In the genomic region with DNA sequence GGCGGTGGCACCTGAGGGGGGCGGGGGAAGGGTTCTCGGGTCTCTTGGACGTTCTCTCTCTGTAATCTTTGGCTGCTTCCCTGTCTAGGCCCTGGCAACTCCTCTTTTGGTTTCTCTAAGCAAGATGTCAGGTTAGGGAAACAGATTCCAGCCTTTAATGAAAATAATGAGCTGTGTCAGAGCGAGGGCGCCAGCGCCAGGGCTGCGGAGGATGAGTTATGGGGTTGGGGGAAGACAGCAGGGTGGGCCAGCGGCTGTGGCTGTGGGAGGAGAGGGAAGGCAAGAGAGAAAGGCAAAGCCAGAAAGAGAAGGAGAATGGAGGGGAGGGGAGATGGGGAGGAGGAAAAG, we compare ENCODE assay signal across 8 mouse cellular contexts.
A peak's percentile ranks its signal among the peaks of the same experiment; 100 is the strongest.
DNase-seq lines count a peak whose midpoint lies in the region; ATAC-seq and TF ChIP-seq lines count a peak whose summit lies in the region.

No protein-coding gene starts in this region.

- no peak for TF ChIP-seq CTCF in embryonic fibroblast, embryonic 13.5 days (IDR thresholded peaks at IDR 0.05; ENCODE audit: borderline replicate concordance, insufficient read depth, low read length)

- no peaks in the 10 kb centered on the region for H3K36me3 ChIP-seq in forebrain, embryonic 10.5 days (replicated peaks)
- no peaks in the 10 kb centered on the region for H3K36me3 ChIP-seq in forebrain, embryonic 11.5 days (ENCODE audit: control insufficient read depth, insufficient read depth, low read length)
- H3K36me3 ChIP-seq in kidney, embryonic 16.5 days (ENCODE audit: insufficient read depth, low read length), result no peaks in the 10 kb centered on the region
- H3K36me3 ChIP-seq in stomach, embryonic 15.5 days, result no peaks in the 10 kb centered on the region

- ATAC-seq in forebrain, embryonic 11.5 days (replicated peaks; ENCODE audit: low FRiP score), result no peak
- peak; percentile 89 for ATAC-seq in kidney, embryonic 16.5 days (ENCODE audit: low FRiP score, low TSS enrichment)
- ATAC-seq in stomach, embryonic 15.5 days (ENCODE audit: insufficient read depth, low FRiP score, low read depth), result peak; percentile 72; the same call in 1 of the 2 replicates
- no peak for ATAC-seq in frontal cortex, adult (ENCODE audit: low TSS enrichment)

- H3K9me3 ChIP-seq in forebrain, embryonic 10.5 days, result no peaks in the 10 kb centered on the region
- H3K9me3 ChIP-seq in forebrain, embryonic 11.5 days (ENCODE audit: control insufficient read depth, low read length), result no peaks in the 10 kb centered on the region
- no peaks in the 10 kb centered on the region for H3K9me3 ChIP-seq in kidney, embryonic 16.5 days (ENCODE audit: low read length)
- no peaks in the 10 kb centered on the region for H3K9me3 ChIP-seq in stomach, embryonic 15.5 days

- no peak for DNase-seq in forebrain, embryonic 10.5 days (ENCODE audit: extremely low spot score, low spot score)
- no peak for DNase-seq in forebrain, embryonic 11.5 days (ENCODE audit: low spot score)
- DNase-seq in lung, postnatal 36 days, result peak; percentile 25
- DNase-seq in thymus, postnatal 10 days (ENCODE audit: low spot score in 2 of 2), result no peak

- 28% methylated on average over 9 of the region's 9 CpGs for WGBS in forebrain, embryonic 10.5 days
- WGBS in forebrain, embryonic 11.5 days, result 27% methylated on average over 9 of the region's 9 CpGs
- 2% methylated on average over 9 of the region's 9 CpGs for WGBS in kidney, embryonic 16.5 days
- 9% methylated on average over 9 of the region's 9 CpGs for WGBS in stomach, embryonic 15.5 days

- TF ChIP-seq POLR2A in embryonic fibroblast, embryonic 13.5 days (IDR thresholded peaks at IDR 0.05; ENCODE audit: low read depth, low read length), result no peak

- peak overlapping the region; percentile 27 for H3K4me3 ChIP-seq in forebrain, embryonic 10.5 days
- H3K4me3 ChIP-seq in forebrain, embryonic 11.5 days (ENCODE audit: low read depth, low read length), result no peak overlapping the region
- peak overlapping the region; percentile 34 for H3K4me3 ChIP-seq in embryonic fibroblast, embryonic 13.5 days (ENCODE audit: insufficient read depth, low read length)
- peak overlapping the region; percentile 38 for H3K4me3 ChIP-seq in kidney, embryonic 16.5 days (ENCODE audit: low read length)
- peak overlapping the region; percentile 39 for H3K4me3 ChIP-seq in stomach, embryonic 15.5 days (replicated peaks)

- peaks cover 25% of the 10 kb centered on the region for H3K4me1 ChIP-seq in forebrain, embryonic 10.5 days
- peaks cover 6% of the 10 kb centered on the region for H3K4me1 ChIP-seq in forebrain, embryonic 11.5 days (replicated peaks; ENCODE audit: control insufficient read depth, insufficient read depth, low read length)
- H3K4me1 ChIP-seq in embryonic fibroblast, embryonic 13.5 days (ENCODE audit: control insufficient read depth, insufficient read depth, low read length), result peaks cover 4% of the 10 kb centered on the region
- peaks cover 37% of the 10 kb centered on the region for H3K4me1 ChIP-seq in kidney, embryonic 16.5 days (ENCODE audit: insufficient read depth, low read length)
- H3K4me1 ChIP-seq in stomach, embryonic 15.5 days, result peaks cover 23% of the 10 kb centered on the region

- H3K4me2 ChIP-seq in forebrain, embryonic 11.5 days (ENCODE audit: low read depth, low read length, severe bottlenecking), result no peak overlapping the region
- peak overlapping the region; percentile 55 for H3K4me2 ChIP-seq in kidney, embryonic 16.5 days (replicated peaks; ENCODE audit: low read depth, low read length)
- peak overlapping the region; percentile 62 for H3K4me2 ChIP-seq in stomach, embryonic 15.5 days

- H3K27me3 ChIP-seq in forebrain, embryonic 10.5 days (ENCODE audit: poor library complexity, severe bottlenecking), result peaks cover 7% of the 10 kb centered on the region
- H3K27me3 ChIP-seq in forebrain, embryonic 11.5 days (ENCODE audit: control insufficient read depth, insufficient read depth, low read length), result no peaks in the 10 kb centered on the region
- H3K27me3 ChIP-seq in kidney, embryonic 16.5 days (ENCODE audit: insufficient read depth, low read length), result no peaks in the 10 kb centered on the region
- H3K27me3 ChIP-seq in stomach, embryonic 15.5 days (replicated peaks), result no peaks in the 10 kb centered on the region

- H3K27ac ChIP-seq in forebrain, embryonic 10.5 days, result peak overlapping the region; percentile 10
- H3K27ac ChIP-seq in forebrain, embryonic 11.5 days (ENCODE audit: low read depth, low read length), result no peak overlapping the region
- no peak overlapping the region for H3K27ac ChIP-seq in embryonic fibroblast, embryonic 13.5 days (ENCODE audit: insufficient read depth, low read length)
- H3K27ac ChIP-seq in kidney, embryonic 16.5 days (ENCODE audit: low read length), result peak overlapping the region; percentile 95
- H3K27ac ChIP-seq in stomach, embryonic 15.5 days, result peak overlapping the region; percentile 94

- H3K9ac ChIP-seq in forebrain, embryonic 11.5 days (ENCODE audit: low read length), result no peak overlapping the region
- peak overlapping the region; percentile 50 for H3K9ac ChIP-seq in kidney, embryonic 16.5 days (replicated peaks; ENCODE audit: low read length)
- no peak overlapping the region for H3K9ac ChIP-seq in stomach, embryonic 15.5 days

Comparison
In these comparisons a context has a peak if more than half of its experiments do, and no peak if none do; other contexts are left out.
1. H3K27ac ChIP-seq: peak in forebrain, embryonic 10.5 days (single experiment), kidney, embryonic 16.5 days (single experiment) and stomach, embryonic 15.5 days (single experiment); none in forebrain, embryonic 11.5 days (single experiment) and embryonic fibroblast, embryonic 13.5 days (single experiment).
2. ATAC-seq: peak in kidney, embryonic 16.5 days (single experiment) and stomach, embryonic 15.5 days (single experiment); none in forebrain, embryonic 11.5 days (single experiment) and frontal cortex, adult (single experiment).